Mouse (Mus musculus) liver, adult 2 months (tissue): ENCODE results near the gene Tnfrsf1b.

ENCODE experiments used
- CTCF ChIP-seq: fragments of 200-500 bp; IDR thresholded peaks from 2 replicates; pipeline ENCODE4 v1.5.1; 2011; ENCODE audit warnings: low read depth, low read length, control low read depth
- POLR2A ChIP-seq: fragments of 200-500 bp; IDR thresholded peaks from 2 replicates; pipeline ENCODE4 v1.6.1; 2011; ENCODE audit warnings: low read length, control low read depth; ENCODE audit not compliant: insufficient read depth; ENCODE audit errors: extremely low read depth

- TF ChIP-seq POLR2A, result no peak
- no peak for TF ChIP-seq CTCF
These were observed 2.0 kb downstream of the Tnfrsf1b start for GRCm38 (mm10) chr4:145244676-145245075.
